Mouse (Mus musculus): ENCODE data around the gene Nectin4.
"Not testable (repeated sequence)": the region's sequence is repeated elsewhere in the genome, so short reads cannot be mapped to it uniquely, and the experiment has no call there.

The Nectin4 gene

GRCm38 (mm10) chr1:171369845-171370556 is at the start of gene Nectin4:
Gene Nectin4 (plus strand): TSS chr1:171370099.
- DNase-seq (ENCODE audit: low read depth): no peak

DNA sequence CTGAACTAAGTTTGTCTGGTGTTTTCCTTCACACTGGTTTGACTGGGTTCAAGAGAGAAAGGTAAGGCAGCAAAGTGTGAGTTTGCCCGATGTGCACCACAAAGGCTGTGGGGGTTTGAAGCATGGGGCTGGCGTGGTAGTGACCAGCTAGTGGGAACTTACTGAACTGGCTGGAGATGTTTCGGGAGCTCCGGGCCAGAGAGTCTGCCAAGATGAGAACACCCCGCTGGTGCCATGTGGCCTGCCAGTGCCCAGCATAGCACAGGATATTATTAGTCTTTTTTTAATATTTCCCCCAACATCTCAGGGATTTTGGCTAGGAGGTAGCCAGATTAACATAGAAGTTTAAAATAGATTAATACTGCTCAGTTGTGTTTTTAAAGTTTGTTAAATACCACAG is 49.7 kb upstream of the Nectin4 start:
- DNase-seq (ENCODE audit: low read depth): no peak

DNA sequence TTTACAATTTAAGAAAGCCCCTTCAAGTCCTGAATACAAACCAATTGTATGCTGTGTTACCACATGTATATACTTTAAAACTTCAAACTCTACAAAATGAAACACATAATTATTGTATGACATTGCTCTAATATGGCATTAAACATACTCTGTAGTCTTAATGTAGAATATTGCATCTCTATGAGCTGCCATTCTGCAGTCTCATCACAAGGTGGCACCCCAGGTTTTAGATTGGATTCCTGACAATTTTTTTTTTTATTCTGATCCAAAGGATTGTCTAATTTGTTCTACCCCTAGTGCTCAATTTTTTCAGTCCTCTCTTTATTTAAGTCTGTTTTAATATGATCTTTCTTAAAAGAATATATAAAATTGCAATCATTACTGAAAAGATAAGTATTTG is 48.5 kb upstream of the Nectin4 start:
- no peak for DNase-seq (ENCODE audit: low read depth)

DNA sequence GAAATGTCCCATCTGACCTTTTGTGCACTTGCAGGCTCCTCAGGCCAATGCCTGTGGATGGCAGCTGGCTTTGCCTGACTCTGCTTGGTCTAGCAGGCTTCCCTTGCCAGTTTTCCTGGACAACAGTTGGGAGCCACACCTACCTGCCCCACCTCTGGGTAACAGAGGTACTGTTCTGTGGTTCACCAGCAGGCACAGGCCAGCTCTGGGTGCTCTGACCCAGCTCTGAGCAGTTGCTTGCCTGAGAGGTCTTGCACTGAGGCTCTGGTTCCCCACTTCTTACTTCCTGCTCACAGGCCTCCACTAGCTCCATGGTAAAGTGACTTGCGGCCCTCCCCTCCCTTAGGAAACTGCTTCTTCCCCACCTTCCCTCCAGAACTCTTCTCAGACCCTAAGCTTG is 47.9 kb upstream of the Nectin4 start:
- DNase-seq (ENCODE audit: low read depth): no peak

DNA sequence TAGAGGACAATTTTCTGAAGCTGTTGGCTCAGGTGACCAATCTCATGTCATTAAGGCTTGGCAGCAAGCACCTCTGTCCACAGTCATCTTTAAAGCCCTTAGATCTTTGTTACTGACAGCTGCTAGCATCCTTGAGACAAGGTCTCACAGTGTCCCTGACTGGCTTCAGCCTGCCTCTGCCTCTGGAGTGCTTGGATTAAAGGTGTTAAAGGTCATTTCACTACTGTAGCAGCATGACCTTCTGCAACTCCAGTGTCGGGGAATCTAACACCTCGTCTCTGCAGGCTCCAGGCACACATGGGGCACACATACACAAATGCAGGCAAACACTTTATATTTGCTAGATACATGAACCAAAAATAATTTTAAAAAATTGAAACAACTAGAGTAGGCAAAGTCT is 44.3 kb upstream of the Nectin4 start:
- DNase-seq (ENCODE audit: low read depth): no peak

- not testable (repeated sequence) for DNase-seq (ENCODE audit: low read depth)
Measured at GRCm38 (mm10) chr1:171326588-171326987, 43.3 kb upstream of the Nectin4 start.

DNA sequence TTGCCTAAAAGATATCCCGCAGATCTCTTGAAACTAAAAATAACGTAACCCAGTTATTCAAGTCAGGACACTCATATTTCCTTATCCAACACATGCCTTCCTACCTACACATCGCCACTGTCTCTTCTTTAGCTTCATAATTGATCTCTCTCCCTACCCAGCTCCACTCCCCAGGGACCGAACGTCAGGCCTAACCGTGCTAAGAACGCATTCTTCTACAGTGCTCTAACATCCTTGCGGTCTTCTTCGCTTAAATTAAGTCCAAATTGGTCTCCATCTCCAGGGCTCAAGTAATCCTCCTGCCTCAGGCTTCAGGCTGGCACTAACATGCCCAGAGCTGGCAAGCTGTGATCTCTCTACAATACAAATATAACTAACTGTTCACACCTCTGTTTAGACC is 41.7 kb upstream of the Nectin4 start:
- DNase-seq (ENCODE audit: low read depth): no peak

DNA sequence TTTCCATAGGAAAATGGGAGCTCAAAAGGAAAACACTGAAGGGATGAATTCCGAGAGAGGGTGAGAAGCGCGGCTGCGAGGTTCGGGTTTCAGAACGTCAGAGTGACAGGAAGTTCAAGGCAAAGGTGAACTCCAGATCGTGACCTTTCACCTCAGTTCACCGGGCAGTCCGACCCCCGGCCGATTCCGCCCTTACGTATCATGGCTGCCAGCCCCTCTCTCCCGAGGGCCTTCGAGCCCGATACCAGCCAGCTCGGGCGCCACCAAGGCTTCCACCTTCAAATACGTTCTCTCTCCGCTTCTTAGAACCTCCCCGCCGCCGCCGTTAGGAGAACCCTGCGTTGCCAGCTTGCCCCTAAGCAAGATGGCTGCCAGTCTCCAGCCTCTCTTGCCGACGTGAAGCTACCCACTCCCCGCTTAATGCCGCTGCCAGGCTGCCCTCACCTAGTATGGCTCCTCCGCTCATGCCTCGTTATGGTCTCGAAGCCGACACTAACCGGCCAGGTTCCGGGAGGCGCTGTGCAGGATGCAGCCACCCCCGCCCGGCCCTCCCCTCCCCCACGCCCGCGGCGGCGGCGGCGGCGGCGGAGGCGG is 41.0 kb upstream of the Nectin4 start, which contains the start of gene Dedd:
Dedd (plus strand) TSS at position 307 of the 594 bp plus-strand sequence.
- peak; percentile 80 for DNase-seq (ENCODE audit: low read depth)

GRCm38 (mm10) chr1:171329433-171330215 is 40.3 kb upstream of the Nectin4 start:
- DNase-seq (ENCODE audit: low read depth): no peak

DNA sequence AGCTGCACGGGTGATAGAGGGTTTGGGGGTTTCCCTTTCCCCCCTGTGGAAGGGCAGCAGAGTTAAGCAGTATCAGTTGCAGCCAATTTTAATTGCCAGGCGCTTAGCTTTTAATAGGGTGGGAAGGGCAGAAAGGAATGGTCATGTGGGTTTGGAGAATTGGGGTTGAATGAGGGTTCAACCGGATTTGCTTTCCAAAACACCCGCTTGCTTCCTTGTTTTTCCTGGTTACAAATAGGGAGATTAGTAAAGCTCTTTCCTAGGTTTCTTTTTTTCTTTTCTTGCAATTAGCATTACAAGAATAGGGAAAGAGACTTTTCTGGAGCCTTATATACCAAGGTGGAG is 39.7 kb upstream of the Nectin4 start:
- DNase-seq (ENCODE audit: low read depth): no peak

DNA sequence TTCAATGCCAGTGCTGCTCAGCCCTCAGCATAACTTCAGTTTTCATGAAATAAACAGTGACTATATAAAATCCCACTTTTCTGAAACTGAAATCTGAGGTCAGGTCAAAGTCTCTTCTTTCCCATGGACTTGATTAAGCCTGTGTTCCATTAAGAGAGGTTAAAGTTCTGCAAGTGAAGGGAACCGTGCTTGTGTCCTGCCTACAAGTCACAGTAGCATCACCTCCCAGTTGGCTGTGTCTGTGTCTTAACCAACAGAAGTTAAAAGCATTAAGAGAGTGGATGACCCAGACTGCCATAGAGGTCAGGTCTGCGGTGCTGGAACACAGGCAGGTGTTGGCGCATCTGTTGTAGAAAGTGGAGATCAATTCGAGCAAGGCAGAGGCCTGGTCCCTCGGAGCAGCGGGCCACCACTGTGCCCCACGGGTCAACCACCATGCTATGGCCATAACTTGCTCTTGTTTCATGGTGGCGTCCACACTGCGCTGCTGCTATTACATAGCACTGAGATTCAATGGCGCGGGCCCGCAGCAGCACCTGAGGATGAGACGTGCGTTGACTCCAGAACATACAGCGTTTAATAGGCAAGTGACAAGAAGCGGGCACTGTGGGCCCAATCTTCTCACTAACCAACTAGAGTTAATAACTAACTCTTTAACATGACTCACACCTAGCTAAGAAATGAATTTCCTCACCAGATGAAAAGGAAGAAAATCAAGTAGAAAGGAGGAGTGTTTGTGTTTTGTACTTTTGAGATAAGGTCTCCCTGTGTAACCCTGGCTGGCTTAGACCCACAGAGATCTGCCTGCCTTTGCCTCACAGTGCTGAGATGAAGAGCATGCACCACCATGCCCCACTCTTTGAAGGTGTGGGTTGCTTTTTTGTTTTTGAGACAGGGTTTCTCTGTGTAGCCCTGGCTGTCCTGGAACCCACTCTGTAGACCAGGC is 27.4 kb upstream of the Nectin4 start:
- DNase-seq (ENCODE audit: low read depth): no peak

DNA sequence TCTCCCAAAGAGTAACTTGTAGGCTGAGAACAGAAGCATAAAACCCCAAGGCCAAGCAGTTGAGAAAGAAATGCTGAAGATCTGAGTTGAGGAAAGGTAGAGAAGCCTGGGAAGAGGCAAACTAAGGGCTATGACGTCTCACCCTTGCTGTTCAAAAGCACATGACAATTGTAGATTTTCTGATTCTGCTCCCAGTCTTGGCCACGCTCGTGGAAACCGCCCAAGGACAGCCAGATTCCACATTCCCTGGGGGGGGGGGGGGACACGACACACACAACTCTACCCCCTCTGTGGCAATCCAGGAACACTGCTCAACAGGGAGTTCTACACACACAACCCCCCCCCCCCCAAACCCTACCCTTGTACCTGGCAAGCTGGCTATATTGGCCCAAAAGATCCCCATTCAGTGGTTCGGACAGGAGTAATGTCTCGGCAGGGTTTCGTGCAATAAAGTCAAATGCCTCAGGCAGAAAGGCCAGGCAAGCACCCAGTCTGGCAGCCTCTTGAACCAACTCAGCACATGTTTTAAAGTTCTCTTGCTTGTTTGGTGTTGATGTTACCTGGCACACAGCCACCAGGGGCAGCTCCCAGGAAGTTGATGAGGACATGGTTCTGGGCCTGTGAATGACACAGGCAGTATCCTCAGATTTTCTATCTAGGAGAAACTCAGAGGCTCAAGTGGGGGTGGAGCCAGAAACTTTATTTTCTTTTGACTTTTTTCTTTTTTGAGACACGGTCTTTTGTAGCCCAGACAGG is 25.8 kb upstream of the Nectin4 start:
- no peak for DNase-seq (ENCODE audit: low read depth)

DNA sequence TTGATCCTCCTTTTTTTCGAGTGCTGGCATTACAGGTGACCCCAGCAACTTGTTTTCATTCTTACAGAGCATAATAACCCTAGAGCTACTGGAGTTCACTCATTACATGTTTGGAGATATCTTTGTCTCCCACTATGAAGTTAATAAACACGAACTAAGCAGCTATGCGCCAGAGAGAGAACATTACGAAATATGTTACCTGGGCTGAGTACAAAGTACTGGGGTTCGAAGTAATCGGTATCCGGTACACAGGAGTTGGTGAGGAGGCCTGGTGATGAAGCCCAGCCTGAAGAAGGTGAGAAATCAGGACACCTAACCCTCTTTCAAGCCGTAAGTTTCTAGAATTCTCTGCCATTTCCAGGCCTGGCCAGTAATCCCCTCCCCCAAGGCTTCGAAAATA is 25.2 kb upstream of the Nectin4 start:
- no peak for DNase-seq (ENCODE audit: low read depth)

DNA sequence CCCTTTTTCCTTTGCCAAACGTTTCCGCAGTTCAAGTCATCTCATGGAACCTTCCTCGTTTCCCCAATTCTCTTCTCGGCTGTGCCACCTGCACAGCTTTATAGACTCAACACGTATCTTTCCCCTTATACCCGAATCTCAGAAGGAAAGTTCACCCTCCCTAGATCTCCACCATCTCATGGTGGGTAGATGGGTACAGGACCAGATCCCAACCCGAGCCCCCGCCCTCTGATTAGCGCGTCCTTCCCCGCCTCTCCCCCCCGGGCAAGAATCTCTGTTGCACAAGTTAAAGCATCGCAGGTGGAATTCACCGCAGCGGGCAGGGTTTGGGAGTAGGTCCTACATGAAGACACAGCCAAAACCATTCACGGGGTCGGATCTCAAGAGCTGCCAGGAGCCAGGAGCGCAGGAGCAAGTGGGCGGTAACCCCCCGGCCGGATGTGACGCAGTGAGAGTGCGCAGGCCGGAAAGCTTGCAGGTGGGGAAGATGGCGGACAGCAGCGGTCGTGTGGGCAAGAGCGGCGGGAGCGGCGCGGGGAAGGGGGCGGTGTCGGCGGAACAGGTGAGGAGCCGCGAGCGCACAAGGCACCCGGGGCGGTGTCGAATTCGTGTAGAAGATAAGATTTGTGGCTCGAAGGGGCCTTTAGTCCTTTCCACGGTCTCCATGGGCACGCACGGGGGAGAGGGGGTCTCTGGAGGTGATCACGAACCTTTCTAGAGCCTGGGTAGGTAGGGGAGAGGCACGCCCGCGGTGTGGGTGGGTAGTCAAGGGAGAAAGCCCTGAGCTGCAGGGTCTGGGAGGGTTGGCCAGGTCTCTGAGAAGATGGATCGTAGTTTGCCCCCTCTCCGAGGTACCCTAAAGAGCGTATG is 24.4 kb upstream of the Nectin4 start, which contains the start of the genes Nit1 and Pfdn2:
Nit1 (minus strand) TSS at position 422 of the 870 bp plus-strand sequence.
Pfdn2 (plus strand) TSS at position 446 of the 870 bp plus-strand sequence.
- DNase-seq (ENCODE audit: low read depth): peak; percentile 69

DNA sequence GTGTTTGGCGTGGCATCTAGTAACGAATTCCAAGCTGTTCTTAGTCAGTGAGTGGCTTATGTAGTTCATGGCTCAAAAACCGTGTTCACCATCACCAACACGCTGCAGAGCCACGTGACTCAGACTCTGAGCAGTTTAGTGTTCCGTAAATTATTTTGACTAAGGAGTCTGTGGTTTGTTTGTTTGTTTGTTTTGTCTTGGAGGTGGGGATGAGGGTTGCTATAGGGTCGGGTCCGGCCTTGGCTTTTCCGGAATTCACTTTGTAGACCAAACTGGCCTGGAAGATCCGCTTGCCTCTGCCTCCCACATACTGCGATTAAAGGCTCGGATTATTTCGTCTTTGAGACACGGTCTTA is 23.8 kb upstream of the Nectin4 start:
- no peak for DNase-seq (ENCODE audit: low read depth)

DNA sequence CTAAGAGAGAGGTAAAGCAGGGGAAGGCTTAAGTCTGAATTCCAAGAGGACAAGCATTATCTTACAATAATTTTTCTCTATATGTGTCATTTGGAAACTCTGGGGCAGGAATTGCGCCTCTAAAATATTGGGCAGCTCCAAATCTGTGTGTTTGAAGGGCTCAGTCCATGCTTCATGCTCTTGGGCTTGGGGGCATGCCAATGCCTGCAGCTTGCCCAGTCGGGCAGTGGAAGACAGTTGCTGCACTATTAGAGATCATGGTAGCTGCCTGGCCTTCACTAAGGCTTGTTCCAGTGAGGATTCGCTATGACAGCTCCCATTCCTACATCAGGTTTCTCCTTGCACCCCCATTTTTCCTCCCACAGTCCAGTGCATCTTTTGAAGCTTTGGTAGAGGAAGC is 21.2 kb upstream of the Nectin4 start:
- DNase-seq (ENCODE audit: low read depth): no peak

DNA sequence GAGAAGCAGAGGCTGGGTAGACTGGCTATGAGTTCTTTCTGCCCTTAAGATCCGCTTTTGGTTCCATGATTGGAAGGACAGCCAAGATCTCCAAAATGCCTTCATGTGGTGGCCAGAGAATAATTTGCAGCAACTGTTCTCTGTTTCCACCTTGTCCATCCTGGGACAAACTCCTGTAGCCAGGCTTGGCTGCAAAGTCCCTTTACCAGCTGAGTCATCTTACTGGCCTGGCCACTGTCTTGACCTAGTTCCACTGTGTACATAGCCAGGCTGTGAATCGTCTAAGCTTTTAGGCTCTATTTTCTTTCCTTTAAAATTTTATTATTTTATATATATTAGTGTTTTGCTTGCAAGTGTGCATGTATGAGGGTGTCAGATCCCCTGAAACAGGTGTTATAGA is 20.7 kb upstream of the Nectin4 start:
- no peak for DNase-seq (ENCODE audit: low read depth)

GRCm38 (mm10) chr1:171355812-171356340 is 14.0 kb upstream of the Nectin4 start:
- no peak for DNase-seq (ENCODE audit: low read depth)

DNA sequence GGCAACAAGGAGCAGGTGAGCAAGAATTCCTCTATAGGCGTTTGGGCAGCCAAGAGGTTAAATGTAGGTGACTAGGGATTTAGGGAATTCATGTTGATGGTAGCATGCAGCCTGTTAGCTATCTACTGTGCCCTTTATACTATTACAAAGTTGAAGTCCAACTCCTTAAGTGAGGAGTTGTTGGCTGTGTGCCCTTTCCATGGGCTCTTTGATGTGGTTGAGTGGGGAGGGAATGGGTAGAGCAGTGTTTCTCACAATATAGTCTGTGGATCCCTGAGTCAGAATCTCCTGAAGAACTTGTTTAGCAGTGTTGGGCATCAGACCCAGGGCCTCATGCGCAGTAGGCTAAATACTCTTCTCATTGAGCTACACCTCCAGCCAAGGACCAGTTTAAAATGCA is 13.1 kb upstream of the Nectin4 start:
- no peak for DNase-seq (ENCODE audit: low read depth)

DNA sequence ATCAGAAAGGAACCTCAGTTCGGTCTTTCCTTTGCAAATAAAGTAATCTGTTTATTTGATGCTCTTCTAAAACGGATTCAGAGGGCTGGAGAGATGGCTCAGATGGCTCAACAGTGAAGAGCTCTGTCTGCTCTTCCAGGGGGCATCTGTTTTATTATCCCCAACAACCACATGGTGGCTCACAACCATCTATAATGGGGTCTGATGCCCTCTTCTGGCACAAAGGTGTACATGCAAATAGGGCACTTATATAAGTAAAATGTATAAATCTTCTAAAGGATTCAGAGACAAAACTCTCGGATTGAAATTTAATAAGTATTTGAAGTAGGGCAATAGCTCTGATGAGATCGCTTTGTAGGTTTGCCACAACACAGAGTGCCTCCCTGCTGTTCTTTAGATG is 11.5 kb upstream of the Nectin4 start:
- DNase-seq (ENCODE audit: low read depth): no peak
